Mouse (Mus musculus) MEL (cell line): Measurements from ENCODE around the gene Cfap77.

ENCODE experiments used
- CTCF ChIP-seq, 3 experiments: IDR thresholded peaks in 2 of 3; conservative IDR thresholded peaks in 1 of 3; 2 replicates each; pipeline ENCODE4 v1.5.1; 2011 to 2012; ENCODE audit warnings: low read length in 3 of 3, low read depth in 2 of 3, mild to moderate bottlenecking in 2 of 3, improper control_type of control experiment in 1 of 3, inconsistent platforms in 1 of 3, mixed read lengths in 1 of 3, moderate library complexity in 1 of 3; ENCODE audit not compliant: control insufficient read depth in 1 of 3, insufficient read depth in 1 of 3, poor library complexity in 1 of 3, severe bottlenecking in 1 of 3
- ELF1 ChIP-seq: IDR thresholded peaks from 2 replicates; pipeline ENCODE4 v1.6.1; 2014; ENCODE audit warnings: low read depth, mild to moderate bottlenecking, inconsistent platforms, low read length, improper control_type of control experiment, moderate library complexity
- EP300 ChIP-seq, 2 experiments: IDR thresholded peaks; 2 replicates each; pipeline ENCODE4 v1.6.1; 2011; ENCODE audit warnings: improper control_type of control experiment in 2 of 2, low read length in 2 of 2, low read depth in 1 of 2, mild to moderate bottlenecking in 1 of 2
- ETS1 ChIP-seq: IDR thresholded peaks from 2 replicates; pipeline ENCODE4 v1.6.1; 2012; ENCODE audit warnings: low read depth, mild to moderate bottlenecking, inconsistent platforms, low read length, improper control_type of control experiment, moderate library complexity
- GABPA ChIP-seq: IDR thresholded peaks from 2 replicates; pipeline ENCODE4 v1.6.1; 2012; ENCODE audit warnings: low read depth, mild to moderate bottlenecking, inconsistent platforms, low read length, improper control_type of control experiment, moderate library complexity
- GATA1 ChIP-seq: IDR thresholded peaks from 2 replicates; pipeline ENCODE4 v1.6.1; 2011; ENCODE audit warnings: low read depth, low read length, improper control_type of control experiment
- MAX ChIP-seq: IDR thresholded peaks from 2 replicates; pipeline ENCODE4 v1.6.1; 2011; ENCODE audit warnings: low read length, improper control_type of control experiment
- MAZ ChIP-seq: IDR thresholded peaks from 2 replicates; pipeline ENCODE4 v1.6.1; 2012; ENCODE audit warnings: low read depth, mild to moderate bottlenecking, inconsistent platforms, low read length, improper control_type of control experiment
- MEF2A ChIP-seq: IDR thresholded peaks from 2 replicates; pipeline ENCODE4 v1.6.1; 2014; ENCODE audit warnings: low read depth, mild to moderate bottlenecking, inconsistent platforms, low read length, improper control_type of control experiment; ENCODE audit not compliant: poor library complexity, insufficient replicate concordance, severe bottlenecking; ENCODE audit errors: extremely low read depth
- NELFE ChIP-seq: IDR thresholded peaks from 2 replicates; pipeline ENCODE4 v1.6.1; 2011; ENCODE audit warnings: low read depth, low read length, improper control_type of control experiment
- NRF1 ChIP-seq: IDR thresholded peaks from 2 replicates; pipeline ENCODE4 v1.6.1; 2014; ENCODE audit warnings: low read depth, mild to moderate bottlenecking, inconsistent platforms, low read length, improper control_type of control experiment, moderate library complexity; ENCODE audit not compliant: poor library complexity, insufficient read depth, severe bottlenecking
- POLR2A ChIP-seq, 2 experiments: IDR thresholded peaks; 2 replicates each; pipeline ENCODE4 v1.6.1; 2011 to 2012; ENCODE audit warnings: low read length in 2 of 2, mild to moderate bottlenecking in 2 of 2, control low read depth in 1 of 2, improper control_type of control experiment in 1 of 2, low read depth in 1 of 2, moderate library complexity in 1 of 2; ENCODE audit not compliant: control insufficient read depth in 1 of 2, insufficient read depth in 1 of 2, poor library complexity in 1 of 2
- SMC3 ChIP-seq: IDR thresholded peaks from 2 replicates; pipeline ENCODE4 v1.6.1; 2011; ENCODE audit warnings: low read depth, low read length, improper control_type of control experiment
- TAL1 ChIP-seq: IDR thresholded peaks from 2 replicates; pipeline ENCODE4 v1.6.1; 2012; ENCODE audit warnings: mild to moderate bottlenecking, inconsistent platforms, low read length, moderate library complexity, mixed read lengths

DNA sequence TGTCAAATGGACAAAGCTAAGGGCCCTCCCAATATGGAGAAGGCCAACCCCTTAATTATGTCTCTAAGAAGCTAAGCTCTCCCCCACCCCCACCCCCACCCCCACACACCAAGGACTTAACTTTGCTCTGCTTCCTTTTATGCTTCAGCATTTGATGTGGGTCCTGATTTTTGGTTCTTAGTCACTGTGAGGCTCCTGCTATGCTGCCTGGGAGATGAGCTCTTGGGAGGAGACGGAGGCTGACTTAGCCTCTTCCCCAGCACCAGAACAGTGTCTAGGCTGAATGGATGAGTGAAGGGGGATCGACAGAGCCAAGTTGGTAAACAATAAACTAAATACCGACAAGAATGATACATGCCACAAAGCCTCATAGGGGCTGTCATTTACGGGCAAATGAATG is 41.9 kb upstream of the Cfap77 start:
- TF ChIP-seq GABPA (no peak), NRF1 (no peak), SMC3 (no peak), POLR2A (IDR thresholded peaks at IDR 0.05; ENCODE audit: control insufficient read depth in 1 of 2, insufficient read depth in 1 of 2, low read depth in 1 of 2, low read length in 2 of 2, poor library complexity in 1 of 2) (no peak), CTCF (IDR thresholded peaks at IDR 0.05 in 2 of 3, conservative IDR thresholded peaks at IDR 0.05 in 1 of 3; ENCODE audit: control insufficient read depth in 1 of 3, insufficient read depth in 1 of 3, low read depth in 2 of 3, low read length in 3 of 3, poor library complexity in 1 of 3, severe bottlenecking in 1 of 3) (no peak), MAZ (no peak), EP300 (IDR thresholded peaks at IDR 0.05; ENCODE audit: low read depth in 1 of 2, low read length in 2 of 2) (no peak), ETS1 (no peak), NELFE (no peak), TAL1 (no peak), MEF2A (no peak), ELF1 (no peak), GATA1 (no peak), MAX (no peak)
